Mouse (Mus musculus) limb, embryonic 12.5 days (tissue): ENCODE data around the gene Mok. TPM values are rescaled to one million over a fixed set of nuclear protein-coding genes. Genes with fewer than 3 reads are reported as not detected.

Experiments used
- ATAC-seq: fragments of 200-750 bp; cut with Nextera tagmentation; 2 replicates; pipeline ENCODE4 v1.8.0; 2017; ENCODE audit warnings: low read depth, moderate TSS enrichment; ENCODE audit not compliant: insufficient number of reproducible peaks, insufficient read depth, low FRiP score, low TSS enrichment
- H3K27ac ChIP-seq: fragments of 300-500 bp; sonication (generic); 2 replicates; pipeline ENCODE4 v1.5.1; 2016; ENCODE audit warnings: mild to moderate bottlenecking, moderate library complexity
- H3K27me3 ChIP-seq: fragments of 300-500 bp; sonication (generic); 2 replicates; pipeline ENCODE4 v1.6.1; 2016; ENCODE audit warnings: mild to moderate bottlenecking, moderate library complexity
- H3K36me3 ChIP-seq: fragments of 300-500 bp; sonication (generic); 2 replicates; pipeline ENCODE4 v1.6.1; 2016; ENCODE audit warnings: mild to moderate bottlenecking, moderate library complexity
- H3K4me1 ChIP-seq: fragments of 300-500 bp; sonication (generic); replicated peaks from 2 replicates; pipeline ENCODE4 v1.6.1; 2016
- H3K4me2 ChIP-seq: fragments of 300-500 bp; sonication (generic); 2 replicates; pipeline ENCODE4 v1.6.1; 2016; ENCODE audit warnings: mild to moderate bottlenecking, moderate library complexity
- H3K4me3 ChIP-seq: fragments of 300-500 bp; sonication (generic); replicated peaks from 2 replicates; pipeline ENCODE4 v1.5.1; 2016; ENCODE audit warnings: mild to moderate bottlenecking
- H3K9ac ChIP-seq: fragments of 300-500 bp; sonication (generic); replicated peaks from 2 replicates; pipeline ENCODE4 v1.6.1; 2016; ENCODE audit warnings: mild to moderate bottlenecking, moderate library complexity
- H3K9me3 ChIP-seq: fragments of 300-500 bp; sonication (generic); 2 replicates; pipeline ENCODE4 v1.6.1; 2016; ENCODE audit warnings: mild to moderate bottlenecking, moderate library complexity
- WGBS: fragments of 180-500 bp; shearing (Covaris S2); methylation state at CpG from one replicate; pipeline ENCODE4 v1.1.7; 2016; 5-methylcytosine and 5-hydroxymethylcytosine counted together
- polyA plus RNA-seq: library from polyadenylated mRNA; unstranded; fragments of >200 nt; fragmentation: Nextera tagmentation; extraction: Ambion mirVana; gene quantifications from 2 replicates; pipeline ENCODE4 v1.2.1, GENCODE M21; 2016

The Mok gene
- polyA plus RNA-seq, 1 experiment from 2014 or later, result 5.7 TPM

- no peak overlapping the region for H3K27ac ChIP-seq
- ATAC-seq, result no peak
- peaks cover 19% of the 10 kb centered on the region for H3K36me3 ChIP-seq
- H3K4me1 ChIP-seq, result no peaks in the 10 kb centered on the region
- H3K9me3 ChIP-seq, result 0 out of 2 replicates have a peak, but pooled peaks cover 4% of the 10 kb centered on the region
- no peak overlapping the region for H3K4me2 ChIP-seq
- no peak overlapping the region for H3K4me3 ChIP-seq
- H3K27me3 ChIP-seq, result no peaks in the 10 kb centered on the region
- H3K9ac ChIP-seq, result no peak overlapping the region
- WGBS, result 96% methylated on average over 8 of the region's 8 CpGs
Measured at GRCm38 (mm10) chr12:110758932-110759331, 81.8 kb downstream of the Mok start.

Other genes with a start within 250 kb of the Mok start
- gene Dync1h1, start 239.5 kb downstream of the Mok start, polyA plus RNA-seq, result 54.5 and 61.2 TPM in 2 replicates
- gene 1700001K19Rik, start 158.3 kb downstream of the Mok start, polyA plus RNA-seq, result not detected in 2 replicates
- gene Hsp90aa1, start 138.2 kb downstream of the Mok start, polyA plus RNA-seq, result 833 and 848 TPM in 2 replicates
- 30.2 and 33.5 TPM in 2 replicates for gene Wdr20, start 103.0 kb downstream of the Mok start, polyA plus RNA-seq
- 8.2 and 8.6 TPM in 2 replicates for gene Zfp839, start 9.3 kb upstream of the Mok start, polyA plus RNA-seq
- 62.8 and 73.1 TPM in 2 replicates for gene Cinp, start 48.2 kb upstream of the Mok start, polyA plus RNA-seq
- 5.2 and 6.1 TPM in 2 replicates for gene Tecpr2, start 48.3 kb upstream of the Mok start, polyA plus RNA-seq
- gene Ankrd9, start 138.1 kb upstream of the Mok start, polyA plus RNA-seq, result 15.4 and 16.7 TPM in 2 replicates
- gene Rcor1, start 198.4 kb upstream of the Mok start, polyA plus RNA-seq, result 12.1 and 13.1 TPM in 2 replicates